Mouse (Mus musculus) cerebellum, postnatal 36 days (tissue): ENCODE measurements around the gene Kctd20.
A peak's percentile ranks its signal among the peaks of the same experiment; 100 is the strongest.

Experiments used
- DNase-seq, 2 experiments: peaks; one replicate each; pipeline ENCODE4 v3.0.0; 2021 to 2022; ENCODE audit warnings: mixed read lengths in 2 of 2

Gene Kctd20

DNA sequence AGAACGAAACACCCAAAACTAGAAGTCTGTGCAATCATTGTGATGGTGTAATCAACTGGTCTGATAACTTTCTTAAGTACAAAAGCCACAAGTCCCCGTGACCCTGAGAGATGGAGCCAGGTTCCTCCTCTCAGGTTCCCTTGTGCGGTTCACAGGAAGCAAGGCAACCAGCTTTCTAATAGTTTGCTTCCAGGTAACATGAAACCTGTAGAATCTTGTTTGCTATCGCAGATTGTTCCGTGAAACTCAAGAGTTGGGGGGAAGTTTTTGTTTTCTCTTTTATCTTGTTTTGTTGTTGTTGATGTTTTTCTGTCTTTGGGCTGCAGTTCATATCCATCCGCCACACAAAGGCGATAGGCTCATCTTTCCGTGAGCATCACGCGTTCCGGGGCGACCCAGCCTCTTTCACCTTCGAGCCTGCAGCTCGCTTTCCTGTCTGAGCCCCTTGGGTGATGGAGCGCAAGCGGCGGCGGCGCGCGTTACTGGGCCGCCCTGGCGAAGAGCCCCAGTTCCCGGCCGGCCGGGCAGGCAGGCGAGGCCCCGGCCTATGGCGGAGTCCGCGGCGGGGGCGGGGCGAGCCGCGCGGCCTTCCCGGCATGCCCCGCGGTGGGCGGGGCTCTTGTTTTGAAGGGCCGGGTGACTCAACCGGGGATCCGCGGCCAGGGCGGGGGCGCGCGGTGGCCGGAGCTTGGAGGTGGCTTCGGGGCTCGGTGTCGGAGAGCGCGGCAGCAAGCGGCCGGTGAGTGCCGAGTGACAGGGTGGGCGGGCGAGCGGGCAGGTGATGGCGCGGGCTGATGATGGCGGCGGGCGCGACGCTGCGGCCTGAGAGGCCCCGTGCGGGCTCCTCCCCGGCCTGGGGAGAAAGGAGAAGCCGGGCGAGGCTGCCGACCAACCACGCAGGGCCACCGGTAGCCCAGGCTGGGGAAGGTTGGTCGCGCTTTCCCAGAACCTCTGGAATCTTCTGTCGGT, at the start of gene Kctd20:
Gene Kctd20, plus strand, starts transcription at position 120 of the 969 bp plus-strand sequence.
- DNase-seq: peak; percentile 95 to 97

DNA sequence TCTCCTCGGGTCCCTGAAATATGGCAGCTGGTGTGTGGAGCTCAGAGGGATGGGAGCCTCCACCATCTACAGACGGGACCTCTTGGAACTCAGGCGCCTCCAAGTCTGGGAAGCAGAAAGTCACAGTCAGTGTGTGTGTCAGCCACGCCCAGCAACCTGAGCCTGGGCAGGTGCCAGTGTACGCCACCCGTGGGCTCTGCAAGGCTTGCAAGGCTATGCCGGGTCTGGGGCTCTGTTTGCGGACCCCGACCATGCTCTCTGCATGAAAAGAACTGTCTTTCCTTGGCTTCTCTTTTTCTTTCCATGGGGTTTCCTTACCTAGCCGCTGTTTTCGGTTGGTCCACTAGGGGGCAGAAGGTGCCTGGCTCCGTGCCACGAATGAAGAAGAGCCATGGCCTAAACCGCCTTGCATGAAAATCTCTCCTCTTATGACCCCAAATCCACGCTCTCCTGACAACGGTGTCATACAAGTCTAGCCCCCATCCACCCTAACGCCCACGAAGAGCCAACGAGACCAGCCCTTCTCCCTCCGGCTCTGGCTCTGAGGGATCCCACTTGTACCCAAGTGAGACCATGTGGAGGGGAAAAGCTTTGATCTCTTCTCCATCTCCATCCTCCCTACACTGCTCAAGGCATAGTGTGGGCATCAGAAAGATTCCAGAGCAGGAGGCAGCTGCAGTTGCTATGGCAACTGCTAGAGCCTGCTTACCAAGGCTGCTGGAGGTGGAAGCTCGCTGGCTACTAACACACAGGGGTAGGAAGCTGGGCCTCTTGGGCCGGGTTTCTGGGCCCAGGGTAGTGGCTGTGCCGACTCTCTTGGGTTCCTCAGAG, 47.0 kb upstream of the Kctd20 start:
- peak; percentile 73 to 79 for DNase-seq

DNA sequence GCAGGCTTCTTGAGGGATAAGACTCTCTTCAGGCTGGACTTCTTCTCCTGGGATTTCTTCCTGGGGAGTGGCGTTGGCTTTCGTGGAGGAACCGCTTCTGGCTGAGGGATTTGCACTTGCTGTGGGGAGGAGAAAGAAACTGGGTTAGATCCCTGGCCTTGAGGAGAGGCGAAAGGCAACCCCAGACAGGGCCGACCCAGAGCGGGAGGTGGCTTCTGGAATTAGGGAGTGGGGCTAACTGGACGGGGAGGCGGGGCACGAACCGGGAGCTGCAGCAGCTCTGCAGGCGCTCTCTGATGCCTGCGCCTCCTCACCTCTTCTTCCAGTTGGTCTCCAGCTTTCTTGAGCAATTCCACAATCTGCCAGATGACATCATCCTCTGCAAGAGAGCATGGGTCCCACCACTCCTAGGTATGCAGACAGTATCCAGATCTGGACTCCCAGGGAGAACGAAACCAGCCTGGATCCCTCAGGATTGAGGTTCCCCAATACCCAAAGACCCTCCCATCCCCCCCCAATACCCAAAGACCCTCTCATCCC, 46.3 kb upstream of the Kctd20 start:
- no peak for DNase-seq

DNA sequence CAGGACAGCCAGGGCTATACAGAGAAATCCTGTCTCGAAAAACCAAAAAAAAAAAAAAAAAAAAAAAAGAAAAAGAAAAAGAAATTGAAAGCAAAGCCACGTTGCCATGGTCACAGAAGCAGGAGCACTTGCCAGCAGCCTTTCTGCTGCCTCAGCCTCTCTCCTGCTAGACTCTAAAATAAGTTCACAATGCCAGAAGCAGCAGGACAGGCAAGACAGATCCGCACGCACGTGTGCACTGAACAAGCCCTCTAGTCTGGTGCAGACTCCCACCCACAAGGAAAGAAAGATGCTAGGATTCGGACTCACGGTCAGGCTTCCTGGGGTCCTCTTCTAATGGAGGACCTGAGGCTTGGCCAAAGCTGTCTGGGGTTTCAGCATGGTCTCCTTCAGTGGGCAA, 43.8 kb upstream of the Kctd20 start:
- no peak for DNase-seq

DNA sequence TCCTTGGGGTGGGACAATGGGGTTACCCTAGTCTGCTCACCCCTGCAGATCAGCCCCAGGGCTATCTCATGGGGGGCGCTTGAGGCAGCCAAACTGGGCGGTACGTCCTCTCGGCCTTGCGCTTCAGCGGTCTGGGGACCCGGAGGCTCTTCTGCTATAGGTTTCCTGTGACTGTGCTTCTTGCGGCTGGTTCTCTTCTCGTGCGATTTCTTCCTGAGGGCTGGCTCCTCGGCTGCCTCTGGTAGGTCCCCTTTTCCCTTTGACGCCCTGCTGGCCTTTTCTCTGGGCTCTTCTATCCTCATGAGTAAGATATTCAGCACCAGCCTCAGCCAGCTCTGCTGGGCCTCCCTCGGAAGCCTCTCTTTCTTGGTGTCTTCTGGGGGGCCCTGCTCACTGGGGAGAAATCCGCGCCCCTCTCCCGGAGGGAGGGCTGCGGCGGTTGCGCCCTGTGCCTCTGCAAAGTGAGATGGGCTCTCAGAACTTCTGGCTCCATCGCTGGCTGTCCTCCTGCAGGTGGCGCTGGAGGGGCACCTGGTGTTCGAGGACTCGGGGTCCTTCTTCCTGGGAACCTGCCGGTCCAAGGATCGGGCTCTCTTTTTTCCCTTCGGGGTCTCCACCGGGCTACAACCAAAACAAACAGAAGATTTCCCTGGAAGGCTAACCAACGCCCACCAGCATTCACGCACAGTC, 42.4 kb upstream of the Kctd20 start:
- DNase-seq: peak; percentile 16 to 24

DNA sequence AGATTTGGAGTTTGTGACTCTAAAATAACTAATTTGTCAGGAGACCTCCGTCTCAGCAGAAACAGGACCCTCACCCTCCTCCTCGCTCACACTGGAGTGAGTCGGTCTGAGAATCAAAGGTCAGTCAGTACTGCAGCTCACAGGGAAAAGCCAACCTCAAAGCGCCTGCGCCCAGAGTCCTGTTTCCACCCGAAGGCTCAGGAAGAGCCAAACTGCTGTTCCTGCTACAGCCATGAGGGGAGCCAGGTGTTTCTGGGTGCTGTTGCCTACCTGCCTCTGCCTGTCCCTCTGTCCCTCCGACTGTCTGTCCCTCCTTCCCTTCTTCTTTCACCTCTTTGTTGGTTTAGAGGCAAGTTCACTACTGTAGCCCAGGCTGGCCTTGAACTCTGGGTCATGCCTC, 41.6 kb upstream of the Kctd20 start:
- no peak for DNase-seq

DNA sequence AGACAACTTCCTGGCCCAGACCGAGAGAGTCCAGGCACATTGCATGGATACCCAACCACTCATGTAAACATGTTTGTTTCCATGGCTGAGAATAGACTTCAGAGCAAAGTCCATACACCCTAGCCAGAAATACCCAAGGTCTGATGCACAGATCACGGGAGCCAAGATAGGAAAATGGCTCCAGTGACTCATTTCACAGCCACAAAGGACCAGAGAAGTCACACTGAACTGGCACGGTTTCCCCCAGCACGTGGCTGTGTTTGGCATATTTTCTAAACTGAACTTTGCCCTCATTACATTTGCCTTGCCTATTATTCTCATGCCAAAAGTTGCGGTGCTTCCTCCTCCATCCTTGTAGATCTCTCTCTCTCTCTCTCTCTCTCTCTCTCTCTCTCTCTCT, 38.5 kb upstream of the Kctd20 start:
- no peak for DNase-seq

DNA sequence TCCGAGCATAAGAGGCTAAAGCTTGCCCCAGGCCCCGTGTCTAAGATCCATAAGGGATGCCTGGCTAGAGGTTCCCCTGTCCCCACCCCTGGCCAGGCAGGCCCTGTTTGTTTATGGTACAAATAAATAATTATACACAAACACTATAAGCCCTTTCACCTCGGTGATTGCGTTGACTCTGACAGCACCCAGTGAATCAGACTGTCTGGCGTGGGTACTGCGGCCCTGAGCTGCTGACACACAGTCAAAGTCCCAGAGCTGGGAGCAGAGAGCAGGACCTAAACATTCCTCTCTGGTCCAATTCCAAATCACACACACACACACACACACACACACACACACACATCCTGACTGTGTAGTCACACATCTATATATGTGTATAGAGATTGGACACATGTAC, 37.8 kb upstream of the Kctd20 start:
- no peak for DNase-seq

DNA sequence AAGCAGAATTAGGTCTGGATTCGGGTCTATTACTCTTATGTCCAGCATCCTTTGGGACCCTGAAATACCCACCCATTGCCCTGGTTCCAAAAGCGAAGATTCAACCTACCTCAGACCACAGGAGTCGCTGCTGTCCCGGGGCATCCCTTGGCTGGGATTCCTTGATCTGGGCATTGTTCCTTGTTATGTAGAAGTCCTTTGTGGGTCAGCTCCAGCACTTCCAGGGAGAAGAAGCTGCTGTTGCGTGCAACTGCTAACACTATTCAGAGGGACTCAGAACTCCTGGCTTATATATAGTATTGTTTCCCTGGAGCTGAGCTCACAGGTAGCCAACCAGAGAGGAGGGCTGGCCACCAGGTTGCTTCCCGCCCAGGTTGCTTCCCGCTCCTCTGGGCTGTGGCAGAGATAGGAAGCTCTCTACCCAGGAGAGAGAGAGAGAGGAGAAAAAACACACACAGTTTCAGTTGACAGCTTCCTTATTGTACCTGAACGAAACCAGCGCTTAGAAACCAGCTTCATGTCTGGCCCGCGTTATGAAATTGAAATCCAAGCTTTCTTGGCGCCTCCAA, 36.6 kb upstream of the Kctd20 start, which contains the start of gene 4930539E08Rik:
Gene 4930539E08Rik, minus strand, starts transcription at position 265 of the 569 bp plus-strand sequence.
- no peak for DNase-seq

DNA sequence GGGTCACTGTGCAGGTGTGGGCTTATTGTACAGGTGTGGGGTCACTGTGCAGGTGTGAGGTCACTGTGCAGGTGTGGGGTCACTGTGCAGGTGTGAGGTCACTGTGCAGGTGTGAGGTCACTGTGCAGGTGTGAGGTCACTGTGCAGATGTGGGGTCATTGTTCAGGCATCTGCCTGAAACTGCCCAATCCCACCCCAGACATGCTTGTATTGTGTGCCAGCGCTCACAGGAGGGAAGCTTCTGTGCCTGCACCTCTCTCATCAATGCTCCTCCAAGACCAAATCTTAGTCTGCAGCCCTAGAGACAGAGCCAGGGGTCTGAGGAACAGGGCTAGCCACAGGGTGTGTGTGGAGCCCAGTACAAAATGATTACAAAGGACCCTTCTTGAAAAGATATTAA, 35.2 kb upstream of the Kctd20 start:
- no peak for DNase-seq

DNA sequence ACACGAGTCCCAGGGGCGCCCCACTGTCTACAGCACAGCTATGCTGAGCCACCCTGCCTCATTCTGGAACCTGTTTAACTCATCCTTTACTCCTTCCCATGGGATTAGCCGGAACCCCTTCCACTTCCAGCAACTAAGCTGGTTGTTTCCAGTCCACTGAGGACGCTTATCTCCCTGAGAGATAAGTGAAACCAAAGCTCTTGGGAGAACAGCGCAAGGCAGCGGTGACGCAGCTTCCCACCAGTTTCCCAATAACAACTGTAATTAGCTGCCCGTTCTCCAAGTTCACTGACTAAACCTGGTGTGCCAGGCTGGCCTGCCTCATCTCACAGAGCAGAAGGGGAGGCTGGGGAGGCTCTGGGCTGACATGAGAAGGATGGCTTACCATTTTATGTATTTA, 30.7 kb upstream of the Kctd20 start:
- no peak for DNase-seq

DNA sequence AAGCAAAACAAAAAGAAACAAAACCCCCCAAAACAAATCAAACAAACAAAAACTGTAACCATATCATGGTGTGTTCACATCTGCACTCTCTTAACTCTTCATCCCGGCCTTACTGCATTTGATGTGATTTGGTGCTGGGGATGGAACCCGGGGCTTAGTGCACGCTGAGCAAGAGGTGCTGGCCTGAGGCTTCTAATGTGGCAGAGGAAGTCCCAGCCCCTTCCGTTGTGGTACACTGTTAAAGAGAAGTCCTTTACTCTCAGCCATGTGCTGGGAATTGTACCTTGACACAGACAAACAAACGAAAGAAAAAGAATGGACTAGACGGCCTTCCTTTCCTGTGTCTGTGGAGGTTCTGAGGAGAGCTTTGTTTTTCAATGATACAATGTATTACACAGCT, 29.7 kb upstream of the Kctd20 start:
- DNase-seq: no peak

DNA sequence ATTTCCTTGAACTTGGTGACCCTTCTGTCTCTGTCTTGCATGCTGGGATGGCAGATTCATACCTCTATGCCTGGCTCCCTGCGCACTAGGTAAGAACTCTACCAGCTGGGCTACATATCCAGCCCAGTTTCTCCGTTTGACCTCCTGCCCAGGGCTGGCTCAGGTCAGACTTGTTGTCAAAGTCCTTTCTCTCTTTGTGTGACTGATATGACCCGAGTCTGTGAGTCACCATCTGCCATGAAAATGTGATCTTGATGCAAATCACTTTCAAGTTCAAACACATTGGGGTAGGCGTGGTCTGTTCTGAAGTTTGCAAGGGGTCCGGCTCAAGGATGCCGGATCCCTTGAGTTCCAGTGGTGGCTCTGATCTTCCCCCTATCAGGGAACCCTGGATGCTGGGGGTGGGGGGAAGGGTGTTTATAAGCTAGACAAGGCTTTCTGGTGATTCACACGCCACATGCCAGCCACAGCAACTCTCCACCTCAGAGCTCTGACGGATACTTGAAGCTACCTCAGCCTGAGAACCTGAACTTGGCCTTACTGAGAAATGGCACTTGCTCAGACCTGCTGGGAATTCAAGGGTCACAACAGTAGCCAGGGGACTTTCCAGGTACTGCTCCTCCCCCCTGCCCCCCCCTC, 26.7 kb upstream of the Kctd20 start:
- DNase-seq: no peak

DNA sequence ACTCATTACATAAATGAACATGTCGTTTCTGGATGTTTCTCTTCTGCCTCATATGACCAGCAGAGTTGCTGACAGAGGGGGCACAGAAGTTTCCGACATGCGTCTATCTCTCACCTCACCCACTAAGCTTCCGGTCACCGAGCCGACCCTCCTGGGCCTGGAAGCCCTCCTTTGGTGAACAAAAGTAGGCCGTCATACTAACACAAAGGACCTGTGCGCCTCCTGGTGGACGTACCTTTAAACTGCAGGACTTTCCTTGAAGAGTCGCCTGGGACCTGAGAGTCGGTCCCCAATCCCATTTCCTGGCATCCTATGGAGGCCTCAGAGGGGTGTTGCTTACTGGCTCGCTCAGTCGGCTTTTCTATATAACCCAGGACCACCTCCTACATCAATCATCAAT, 25.4 kb upstream of the Kctd20 start:
- DNase-seq: peak; percentile 85 to 89

DNA sequence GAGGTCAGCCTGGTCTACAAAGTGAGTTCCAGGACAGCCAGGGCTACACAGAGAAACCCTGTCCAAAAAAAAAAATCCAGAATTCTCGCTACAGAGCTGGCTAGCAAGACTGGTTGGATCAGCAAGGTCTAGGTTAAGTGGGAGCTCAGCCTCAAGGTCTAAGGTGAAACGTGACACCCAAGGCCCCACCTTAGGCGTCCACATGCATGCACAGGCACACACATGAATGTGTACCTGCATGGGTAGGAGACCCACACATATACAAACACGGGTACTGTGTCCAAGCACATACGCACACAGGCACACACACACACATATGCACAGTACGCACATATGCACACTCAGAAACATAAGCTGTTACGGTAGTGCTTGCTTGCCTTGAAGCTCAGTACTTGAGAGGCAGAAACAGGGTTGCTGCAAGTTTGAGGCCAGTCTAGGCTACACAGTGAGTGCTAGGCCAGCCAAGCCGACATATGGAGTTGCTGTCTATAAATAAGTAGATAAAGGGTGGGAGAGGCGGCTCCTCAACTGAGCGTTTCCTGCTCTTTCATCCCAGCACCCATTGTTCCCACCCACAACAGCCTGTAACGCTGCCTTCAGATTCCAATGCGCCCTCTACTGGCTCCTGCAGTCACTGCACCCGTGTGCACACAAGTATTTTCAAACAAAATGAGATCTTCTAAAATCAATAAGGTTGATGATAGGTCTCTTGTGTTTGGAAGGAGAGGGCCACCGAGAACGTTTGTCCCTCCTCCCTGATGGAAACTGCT, 24.7 kb upstream of the Kctd20 start:
- peak; percentile 40 to 41 for DNase-seq

DNA sequence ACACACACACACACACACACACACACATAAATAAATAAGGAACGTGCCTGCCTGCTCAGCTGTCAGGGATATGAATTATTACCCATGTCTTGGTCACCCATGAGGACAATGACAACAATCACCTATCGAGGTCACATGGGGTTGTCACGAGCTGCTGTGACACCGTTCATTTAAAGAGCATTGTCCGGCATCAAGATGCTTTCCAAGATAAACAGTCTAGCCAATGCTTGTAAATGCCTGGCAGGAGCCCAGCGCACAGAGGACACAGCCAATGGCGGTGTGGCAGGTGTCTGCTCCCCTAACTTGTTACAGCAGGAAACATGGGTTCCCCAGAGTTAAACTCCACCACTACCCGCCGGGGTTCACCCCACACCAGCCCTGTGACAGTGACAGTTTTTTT, 23.7 kb upstream of the Kctd20 start:
- no peak for DNase-seq

DNA sequence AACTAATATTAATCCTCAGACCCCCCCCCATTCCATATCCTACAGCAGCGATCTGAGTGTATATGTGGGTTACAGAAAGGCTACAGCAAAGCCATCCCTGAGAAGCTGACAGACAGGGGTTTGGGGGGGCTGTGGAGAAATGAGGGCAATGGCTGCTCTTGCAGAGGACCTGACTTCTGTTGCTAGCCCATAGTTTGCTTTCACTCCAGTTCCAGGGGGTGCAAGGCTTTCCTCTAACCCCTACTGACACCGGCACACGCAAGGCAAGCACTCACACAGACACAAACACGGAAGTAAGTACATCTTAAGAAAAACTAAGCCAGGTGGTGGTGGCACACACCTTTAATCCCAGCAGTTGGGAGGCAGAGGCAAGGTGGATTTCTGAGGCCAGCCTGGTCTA, 22.4 kb upstream of the Kctd20 start:
- no peak for DNase-seq

DNA sequence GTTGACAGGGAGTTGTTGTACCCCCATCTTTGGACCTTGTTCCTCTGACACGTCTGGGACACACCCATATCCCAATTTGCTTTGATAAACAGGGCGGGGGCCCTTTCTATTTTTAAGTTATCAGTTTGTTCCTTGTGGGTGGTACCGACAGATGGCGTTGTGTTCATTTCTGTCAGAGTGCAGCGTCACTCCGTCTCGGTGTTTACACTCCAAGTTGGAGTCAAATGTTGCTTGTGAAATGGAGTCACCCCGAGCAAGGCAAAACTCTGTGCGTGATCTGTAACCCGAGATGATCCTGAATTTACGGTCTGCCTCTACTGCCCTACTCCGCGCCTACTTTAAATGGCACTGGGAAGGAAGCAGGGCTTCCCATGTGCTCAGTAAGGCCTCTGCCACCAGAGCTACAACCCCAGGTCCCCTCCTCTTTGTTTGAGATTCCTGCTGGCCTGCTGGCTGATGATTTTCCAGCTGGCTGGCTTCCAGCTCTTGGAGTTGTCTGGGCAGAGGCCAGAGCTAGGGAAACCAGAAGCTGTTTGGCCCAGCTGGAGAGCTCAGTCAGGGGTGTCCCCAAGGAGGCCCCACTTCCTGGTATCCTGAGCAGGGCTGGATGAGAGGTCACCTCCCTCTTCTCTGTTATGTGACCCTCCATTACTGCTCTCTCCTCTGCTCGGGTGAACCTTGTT, 21.2 kb upstream of the Kctd20 start:
- DNase-seq: peak; percentile 40 to 55

DNA sequence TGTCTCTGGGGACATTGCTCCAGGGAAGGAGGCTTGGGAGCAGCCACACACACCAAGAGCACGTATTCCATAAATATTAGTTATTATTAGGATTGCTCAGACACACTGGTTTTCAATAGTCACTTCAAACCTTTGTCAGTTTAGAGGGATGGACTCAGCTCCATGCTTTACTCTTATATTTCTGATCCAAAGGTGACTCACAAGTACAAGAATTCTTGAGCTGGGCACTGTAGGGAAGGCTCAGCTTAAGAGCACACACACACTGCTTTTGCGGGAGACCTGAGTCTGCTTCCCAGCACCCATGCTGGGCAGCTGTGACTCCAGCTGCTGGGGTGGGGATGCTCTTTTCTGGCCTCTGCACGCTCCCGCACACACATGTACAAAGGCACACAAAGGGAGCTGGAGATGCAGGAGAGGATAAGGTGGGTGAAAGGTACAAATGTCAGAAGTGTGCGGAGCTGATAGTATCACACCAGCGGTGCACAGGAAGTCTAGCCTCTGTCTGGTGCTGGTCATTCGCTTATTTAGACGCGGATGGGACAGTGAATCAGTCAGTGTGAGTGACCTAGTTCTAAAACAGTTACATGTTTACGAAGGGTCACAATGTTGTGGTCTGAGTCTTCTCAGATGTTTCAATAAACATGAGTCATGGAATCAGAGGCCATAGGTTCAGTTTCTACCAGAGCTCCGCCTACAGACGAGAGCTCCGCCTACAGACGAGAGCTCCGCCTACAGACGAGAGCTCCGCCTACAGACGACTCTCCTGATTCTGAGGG, 20.1 kb upstream of the Kctd20 start:
- no peak for DNase-seq

DNA sequence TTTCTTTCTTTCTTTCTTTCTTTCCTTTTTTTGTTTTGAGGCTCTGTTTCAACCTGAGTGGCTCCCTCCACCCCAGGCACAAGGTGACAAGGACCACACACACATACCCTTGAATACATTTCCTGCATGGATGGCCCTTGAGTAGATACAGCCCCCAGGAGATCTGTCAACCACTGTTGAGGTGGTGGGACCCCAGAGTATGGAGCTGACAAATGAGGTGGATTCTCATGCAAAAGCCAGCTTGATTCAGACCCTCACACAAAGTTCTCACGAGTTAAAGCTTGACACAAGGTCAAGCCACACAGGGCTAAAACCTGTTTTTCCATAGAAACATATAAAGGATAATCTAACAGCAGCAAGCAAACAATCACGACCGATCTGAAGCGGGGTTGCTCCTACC, 19.5 kb upstream of the Kctd20 start:
- no peak for DNase-seq
